Mouse (Mus musculus): ENCODE data around the gene Cacng5. TPM values are rescaled to one million over a fixed set of nuclear protein-coding genes. Genes with fewer than 3 reads are reported as not detected.

Gene Cacng5
- polyA plus RNA-seq, 1 experiment from 2014 or later, result 8.0 TPM

GRCm38 (mm10) chr11:107900470-107900869 lies 14.4 kb downstream of the Cacng5 start:
- WGBS, result 39% methylated on average over 4 of the region's 4 CpGs
- no peak overlapping the region for H3K4me2 ChIP-seq (ENCODE audit: low read length)
- H3K9me3 ChIP-seq (ENCODE audit: control insufficient read depth, low read length), result no peaks in the 10 kb centered on the region
- no peaks in the 10 kb centered on the region for H3K36me3 ChIP-seq (ENCODE audit: control insufficient read depth, insufficient read depth)
- H3K4me3 ChIP-seq (replicated peaks; ENCODE audit: low read length), result no peak overlapping the region
- peaks cover 10% of the 10 kb centered on the region for H3K4me1 ChIP-seq (replicated peaks; ENCODE audit: control insufficient read depth, insufficient read depth, low read length)
- H3K9ac ChIP-seq (replicated peaks; ENCODE audit: low read depth, low read length), result no peak overlapping the region
- H3K27me3 ChIP-seq (replicated peaks; ENCODE audit: control insufficient read depth, insufficient read depth, low read length), result no peaks in the 10 kb centered on the region
- ATAC-seq, result no peak
- H3K27ac ChIP-seq (ENCODE audit: low read length), result no peak overlapping the region

GRCm38 (mm10) chr11:107898698-107899097 lies 16.2 kb downstream of the Cacng5 start:
- Histone ChIP-seq H3K36me3 (ENCODE audit: control insufficient read depth, insufficient read depth) (no peaks in the 10 kb centered on the region), H3K4me1 (replicated peaks; ENCODE audit: control insufficient read depth, insufficient read depth, low read length) (peaks cover 3% of the 10 kb centered on the region), H3K9ac (replicated peaks; ENCODE audit: low read depth, low read length) (no peak overlapping the region), H3K27ac (ENCODE audit: low read length) (no peak overlapping the region), H3K4me2 (ENCODE audit: low read length) (no peak overlapping the region), H3K9me3 (ENCODE audit: control insufficient read depth, low read length) (no peaks in the 10 kb centered on the region), H3K27me3 (replicated peaks; ENCODE audit: control insufficient read depth, insufficient read depth, low read length) (no peaks in the 10 kb centered on the region), H3K4me3 (replicated peaks; ENCODE audit: low read length) (no peak overlapping the region)
- ATAC-seq, result no peak
- WGBS, result 54% methylated on average over 2 of the region's 2 CpGs

- no peak for ATAC-seq
- Histone ChIP-seq H3K4me3 (replicated peaks; ENCODE audit: low read length) (no peak overlapping the region), H3K4me2 (ENCODE audit: low read length) (no peak overlapping the region), H3K36me3 (ENCODE audit: control insufficient read depth, insufficient read depth) (no peaks in the 10 kb centered on the region), H3K4me1 (replicated peaks; ENCODE audit: control insufficient read depth, insufficient read depth, low read length) (peaks cover 6% of the 10 kb centered on the region), H3K9ac (replicated peaks; ENCODE audit: low read depth, low read length) (no peak overlapping the region), H3K27me3 (replicated peaks; ENCODE audit: control insufficient read depth, insufficient read depth, low read length) (no peaks in the 10 kb centered on the region), H3K9me3 (ENCODE audit: control insufficient read depth, low read length) (no peaks in the 10 kb centered on the region), H3K27ac (ENCODE audit: low read length) (no peak overlapping the region)
- WGBS, result 70% methylated on average over 4 of the region's 4 CpGs
Observed at GRCm38 (mm10) chr11:107895635-107896034, 19.2 kb downstream of the Cacng5 start.

- Histone ChIP-seq H3K27me3 (replicated peaks; ENCODE audit: control insufficient read depth, insufficient read depth, low read length) (no peaks in the 10 kb centered on the region), H3K36me3 (ENCODE audit: control insufficient read depth, insufficient read depth) (no peaks in the 10 kb centered on the region), H3K4me2 (ENCODE audit: low read length) (no peak overlapping the region), H3K27ac (ENCODE audit: low read length) (peak overlapping the region; percentile 23; the same call in 1 of the 2 replicates), H3K9ac (replicated peaks; ENCODE audit: low read depth, low read length) (no peak overlapping the region), H3K4me1 (replicated peaks; ENCODE audit: control insufficient read depth, insufficient read depth, low read length) (peaks cover 6% of the 10 kb centered on the region), H3K4me3 (replicated peaks; ENCODE audit: low read length) (no peak overlapping the region), H3K9me3 (ENCODE audit: control insufficient read depth, low read length) (no peaks in the 10 kb centered on the region)
- no peak for ATAC-seq
- 74% methylated on average over 3 of the region's 3 CpGs for WGBS
Observed at GRCm38 (mm10) chr11:107891377-107891776, 23.5 kb downstream of the Cacng5 start.

GRCm38 (mm10) chr11:107887342-107887741 lies 27.5 kb downstream of the Cacng5 start:
- Histone ChIP-seq H3K9me3 (ENCODE audit: control insufficient read depth, low read length) (no peaks in the 10 kb centered on the region), H3K4me1 (replicated peaks; ENCODE audit: control insufficient read depth, insufficient read depth, low read length) (no peaks in the 10 kb centered on the region; the same call in 1 of the 2 replicates), H3K36me3 (ENCODE audit: control insufficient read depth, insufficient read depth) (no peaks in the 10 kb centered on the region), H3K4me2 (ENCODE audit: low read length) (no peak overlapping the region), H3K9ac (replicated peaks; ENCODE audit: low read depth, low read length) (no peak overlapping the region), H3K27ac (ENCODE audit: low read length) (no peak overlapping the region), H3K4me3 (replicated peaks; ENCODE audit: low read length) (no peak overlapping the region), H3K27me3 (replicated peaks; ENCODE audit: control insufficient read depth, insufficient read depth, low read length) (no peaks in the 10 kb centered on the region)
- WGBS, result 50% methylated on average over 6 of the region's 6 CpGs
- ATAC-seq, result no peak

GRCm38 (mm10) chr11:107876840-107877239 lies 38.0 kb downstream of the Cacng5 start:
- Histone ChIP-seq H3K27me3 (replicated peaks; ENCODE audit: control insufficient read depth, insufficient read depth, low read length) (no peaks in the 10 kb centered on the region), H3K27ac (ENCODE audit: low read length) (no peak overlapping the region), H3K4me3 (replicated peaks; ENCODE audit: low read length) (no peak overlapping the region), H3K9ac (replicated peaks; ENCODE audit: low read depth, low read length) (no peak overlapping the region), H3K36me3 (ENCODE audit: control insufficient read depth, insufficient read depth) (no peaks in the 10 kb centered on the region), H3K4me2 (ENCODE audit: low read length) (no peak overlapping the region), H3K9me3 (ENCODE audit: control insufficient read depth, low read length) (no peaks in the 10 kb centered on the region), H3K4me1 (replicated peaks; ENCODE audit: control insufficient read depth, insufficient read depth, low read length) (peaks cover 6% of the 10 kb centered on the region)
- peak; percentile 76 for ATAC-seq
- 60% methylated on average over 5 of the region's 5 CpGs for WGBS

- Histone ChIP-seq H3K4me1 (replicated peaks; ENCODE audit: control insufficient read depth, insufficient read depth, low read length) (peaks cover 6% of the 10 kb centered on the region), H3K9me3 (ENCODE audit: control insufficient read depth, low read length) (no peaks in the 10 kb centered on the region), H3K9ac (replicated peaks; ENCODE audit: low read depth, low read length) (no peak overlapping the region), H3K36me3 (ENCODE audit: control insufficient read depth, insufficient read depth) (no peaks in the 10 kb centered on the region), H3K27ac (ENCODE audit: low read length) (no peak overlapping the region), H3K4me3 (replicated peaks; ENCODE audit: low read length) (no peak overlapping the region), H3K27me3 (replicated peaks; ENCODE audit: control insufficient read depth, insufficient read depth, low read length) (no peaks in the 10 kb centered on the region), H3K4me2 (ENCODE audit: low read length) (no peak overlapping the region)
- WGBS, result 63% methylated on average over 18 of the region's 18 CpGs
- no peak for ATAC-seq
Observed at GRCm38 (mm10) chr11:107875861-107876494, 38.9 kb downstream of the Cacng5 start.

- H3K4me3 ChIP-seq (replicated peaks; ENCODE audit: low read length), result no peak overlapping the region
- no peaks in the 10 kb centered on the region for H3K36me3 ChIP-seq (ENCODE audit: control insufficient read depth, insufficient read depth)
- H3K4me1 ChIP-seq (replicated peaks; ENCODE audit: control insufficient read depth, insufficient read depth, low read length), result peaks cover 7% of the 10 kb centered on the region
- H3K4me2 ChIP-seq (ENCODE audit: low read length), result no peak overlapping the region
- no peak for ATAC-seq
- WGBS, result 64% methylated on average over 6 of the region's 6 CpGs
- no peaks in the 10 kb centered on the region for H3K9me3 ChIP-seq (ENCODE audit: control insufficient read depth, low read length)
- H3K9ac ChIP-seq (replicated peaks; ENCODE audit: low read depth, low read length), result no peak overlapping the region
- no peaks in the 10 kb centered on the region for H3K27me3 ChIP-seq (replicated peaks; ENCODE audit: control insufficient read depth, insufficient read depth, low read length)
- no peak overlapping the region for H3K27ac ChIP-seq (ENCODE audit: low read length)
Observed at GRCm38 (mm10) chr11:107872743-107873142, 42.1 kb downstream of the Cacng5 start.

GRCm38 (mm10) chr11:107867509-107867908 lies 47.3 kb downstream of the Cacng5 start:
- H3K4me3 ChIP-seq (replicated peaks; ENCODE audit: low read length), result no peak overlapping the region
- H3K36me3 ChIP-seq (ENCODE audit: control insufficient read depth, insufficient read depth), result no peaks in the 10 kb centered on the region
- peak overlapping the region; percentile 9; the same call in 1 of the 2 replicates for H3K4me2 ChIP-seq (ENCODE audit: low read length)
- ATAC-seq, result peak; percentile 86
- no peaks in the 10 kb centered on the region for H3K27me3 ChIP-seq (replicated peaks; ENCODE audit: control insufficient read depth, insufficient read depth, low read length)
- H3K4me1 ChIP-seq (replicated peaks; ENCODE audit: control insufficient read depth, insufficient read depth, low read length), result peaks cover 8% of the 10 kb centered on the region
- H3K27ac ChIP-seq (ENCODE audit: low read length), result peak overlapping the region; percentile 82
- 0 out of 2 replicates have a peak overlapping the region, but pooled peaks have one; percentile 32 for H3K9ac ChIP-seq (replicated peaks; ENCODE audit: low read depth, low read length)
- no peaks in the 10 kb centered on the region for H3K9me3 ChIP-seq (ENCODE audit: control insufficient read depth, low read length)
- WGBS, result 27% methylated on average over 8 of the region's 8 CpGs
